Mouse (Mus musculus): ENCODE results near the gene Eng.

GRCm38 (mm10) chr2:32682721-32683417, 36.5 kb downstream of the Eng start:
- TF ChIP-seq POLR2A (IDR thresholded peaks at IDR 0.05; ENCODE audit: control insufficient read depth, low read depth, low read length) (no peak), CTCF (IDR thresholded peaks at IDR 0.05; ENCODE audit: control insufficient read depth, insufficient read depth, insufficient replicate concordance, low read depth, low read length) (no peak)
